ENCODE assay signal across 7 mouse cellular contexts in genomic region chr1:138856101-138856950, GRCm38 (mm10). TPM values are rescaled to one million over a fixed set of nuclear protein-coding genes. Genes with fewer than 3 reads are reported as not detected.
DNase-seq lines count a peak whose midpoint lies in the region; ATAC-seq lines count a peak whose summit lies in the region.
"Not testable (repeated sequence)": the region's sequence is repeated elsewhere in the genome, so short reads cannot be mapped to it uniquely, and the experiment has no call there.

Gene 2310009B15Rik (minus strand): TSS chr1:138856852.

- not testable (repeated sequence) for H3K4me2 ChIP-seq in embryonic facial prominence, embryonic 11.5 days (ENCODE audit: low read depth, low read length)
- peak within 1 kb of the TSS; percentile 22 for H3K4me2 ChIP-seq in limb, embryonic 11.5 days (ENCODE audit: low read depth, severe bottlenecking)
- peak within 1 kb of the TSS; percentile 42 for H3K4me2 ChIP-seq in midbrain, embryonic 14.5 days (ENCODE audit: low read length)

- H3K4me1 ChIP-seq in embryonic facial prominence, embryonic 11.5 days (ENCODE audit: control insufficient read depth, insufficient read depth, low read length); midbrain, embryonic 14.5 days (ENCODE audit: control insufficient read depth, insufficient read depth, low read length): not testable (repeated sequence)
- peaks cover 12% of the 10 kb centered on the region; the same call in 1 of the 2 replicates for H3K4me1 ChIP-seq in limb, embryonic 11.5 days (ENCODE audit: control insufficient read depth, insufficient read depth, low read length)

- peak within 1 kb of the TSS; percentile 55 for H3K9ac ChIP-seq in embryonic facial prominence, embryonic 11.5 days (replicated peaks; ENCODE audit: low read length)
- peak within 1 kb of the TSS; percentile 49; the same call in 1 of the 2 replicates for H3K9ac ChIP-seq in limb, embryonic 11.5 days (ENCODE audit: low read length)
- H3K9ac ChIP-seq in midbrain, embryonic 14.5 days (replicated peaks; ENCODE audit: low read length): peak within 1 kb of the TSS; percentile 53

- H3K27me3 ChIP-seq in embryonic facial prominence, embryonic 11.5 days (ENCODE audit: control insufficient read depth, insufficient read depth, low read length); limb, embryonic 11.5 days (ENCODE audit: control insufficient read depth, insufficient read depth, low read length); midbrain, embryonic 14.5 days (ENCODE audit: control insufficient read depth, insufficient read depth, low read length): not testable (repeated sequence)

- WGBS in embryonic facial prominence, embryonic 11.5 days: under 1% methylated on average over 42 of the region's 79 CpGs
- WGBS in limb, embryonic 11.5 days: under 1% methylated on average over 31 of the region's 79 CpGs
- WGBS in midbrain, embryonic 14.5 days: under 1% methylated on average over 42 of the region's 79 CpGs

- not testable (repeated sequence) for H3K27ac ChIP-seq in embryonic facial prominence, embryonic 11.5 days (replicated peaks; ENCODE audit: low read depth, low read length)
- peak within 1 kb of the TSS; percentile 62; the same call in 1 of the 2 replicates for H3K27ac ChIP-seq in limb, embryonic 11.5 days (replicated peaks; ENCODE audit: low read depth, low read length)
- H3K27ac ChIP-seq in midbrain, embryonic 14.5 days (replicated peaks; ENCODE audit: low read depth, low read length): peak within 1 kb of the TSS; percentile 85

- not testable (repeated sequence) for H3K36me3 ChIP-seq in embryonic facial prominence, embryonic 11.5 days (replicated peaks; ENCODE audit: control insufficient read depth, insufficient read depth, low read depth, low read length); limb, embryonic 11.5 days (ENCODE audit: control insufficient read depth, insufficient read depth, low read length); midbrain, embryonic 14.5 days (ENCODE audit: control insufficient read depth, insufficient read depth, low read length)

- peak; percentile 94 for DNase-seq in adrenal gland, postnatal 10 days
- peak; percentile 87 for DNase-seq in embryonic facial prominence, embryonic 11.5 days (ENCODE audit: low spot score)
- DNase-seq in heart, adult 11 months: peak; percentile 99
- DNase-seq in kidney, adult 18-20 months: peak; percentile 91
- DNase-seq in limb, embryonic 11.5 days (ENCODE audit: low spot score): peak; percentile 90
- DNase-seq in midbrain, embryonic 14.5 days: peak; percentile 91
- peak; percentile 73 for DNase-seq in spleen, adult 12 weeks (ENCODE audit: low spot score)

- ATAC-seq in embryonic facial prominence, embryonic 11.5 days (replicated peaks; ENCODE audit: insufficient number of reproducible peaks, low FRiP score, low TSS enrichment, low read depth): peak; percentile 99
- ATAC-seq in limb, embryonic 11.5 days (ENCODE audit: insufficient number of reproducible peaks, low FRiP score, low TSS enrichment, low read depth): peak; percentile 97
- peak; percentile 98 for ATAC-seq in midbrain, embryonic 14.5 days (ENCODE audit: low FRiP score, low TSS enrichment)

- H3K4me3 ChIP-seq in embryonic facial prominence, embryonic 11.5 days (ENCODE audit: low read depth, low read length): peak within 1 kb of the TSS; percentile 36
- peak within 1 kb of the TSS; percentile 33 for H3K4me3 ChIP-seq in limb, embryonic 11.5 days (ENCODE audit: low read depth, low read length)
- H3K4me3 ChIP-seq in midbrain, embryonic 14.5 days (replicated peaks; ENCODE audit: low read depth, low read length): peak within 1 kb of the TSS; percentile 46

- not testable (repeated sequence) for H3K9me3 ChIP-seq in embryonic facial prominence, embryonic 11.5 days (replicated peaks; ENCODE audit: control insufficient read depth, low read length); limb, embryonic 11.5 days (ENCODE audit: control insufficient read depth, low read length); midbrain, embryonic 14.5 days (ENCODE audit: control insufficient read depth, low read length)

RNA-seq across cellular contexts. Expression of gene 2310009B15Rik, which starts in this region (rescaled TPM):
- total RNA-seq in adrenal gland, postnatal 10 days (2021): 10 to 100 TPM; 20.9 to 25.2 TPM
- polyA plus RNA-seq in embryonic facial prominence, embryonic 11.5 days (2014; fragmentation: Nextera tagmentation; extraction: Ambion mirVana): 39.5 and 44.6 TPM in 2 replicates
- 54.2 and 60.4 TPM in 2 replicates for polyA plus RNA-seq in limb, embryonic 11.5 days (2014; fragmentation: Nextera tagmentation; extraction: Ambion mirVana)
- 47.4 and 52.1 TPM in 2 replicates for polyA plus RNA-seq in midbrain, embryonic 14.5 days (2014; fragmentation: Nextera tagmentation; extraction: Ambion mirVana)
